Mouse (Mus musculus): ENCODE measurements around the gene Hectd4.

DNA sequence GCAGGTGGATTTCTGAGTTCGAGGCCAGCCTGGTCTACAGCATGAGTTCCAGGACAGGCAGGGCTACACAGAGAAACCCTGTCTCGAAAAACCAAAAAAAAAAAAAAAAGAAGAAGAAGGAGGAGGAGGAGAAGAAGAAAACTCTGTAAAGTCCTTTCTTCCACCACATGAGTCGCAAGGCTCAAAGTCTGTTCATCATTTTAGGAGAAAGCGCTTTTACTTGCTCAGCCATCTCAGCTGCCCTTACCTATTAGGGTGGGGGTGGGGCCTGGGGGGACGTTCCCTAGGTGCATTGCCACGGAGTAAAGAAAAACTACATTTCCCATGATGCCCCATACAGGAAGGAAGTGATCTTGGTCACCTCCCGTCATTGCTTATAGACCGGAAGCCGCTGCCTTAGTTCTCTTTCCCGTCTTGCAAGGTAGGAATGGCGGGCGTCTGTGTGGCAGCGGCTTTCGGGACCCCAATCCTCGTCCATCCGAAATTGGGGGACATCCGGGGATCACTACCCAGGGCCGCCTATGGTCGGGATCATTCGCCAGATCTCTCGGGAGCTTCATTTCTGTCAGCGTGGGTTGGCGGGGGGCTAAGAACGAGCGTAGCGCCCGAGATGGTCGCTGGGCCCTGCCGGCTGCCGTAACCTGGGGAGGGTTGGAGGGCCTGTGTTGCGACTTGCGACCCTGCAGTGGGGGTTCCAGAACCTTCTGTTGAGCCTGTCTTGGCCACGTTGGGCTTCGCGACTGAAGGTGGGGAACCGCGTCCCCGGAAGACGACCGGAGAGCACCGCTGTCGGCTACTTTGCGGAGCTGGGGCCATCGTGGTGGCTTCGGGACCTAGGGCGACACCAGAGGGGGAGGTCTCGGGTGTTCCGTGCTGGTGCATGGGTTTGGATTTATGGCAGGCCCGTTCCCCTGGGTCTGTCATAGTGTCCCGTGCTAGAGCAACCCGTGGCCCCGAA lies 15.6 kb upstream of the Hectd4 start, which contains the start of gene Rpl6:
- TF ChIP-seq E2F4 (IDR thresholded peaks at IDR 0.05; ENCODE audit: insufficient replicate concordance, low read depth, low read length) (0 out of 2 replicates have a peak, but pooled peaks have one; percentile 39), CTCF (conservative IDR thresholded peaks at IDR 0.05 in 1 of 2, IDR thresholded peaks at IDR 0.05 in 1 of 2; ENCODE audit: low read depth in 2 of 2, low read length in 2 of 2) (no peak), MAFK (IDR thresholded peaks at IDR 0.05; ENCODE audit: insufficient replicate concordance, low read length) (no peak), GABPA (IDR thresholded peaks at IDR 0.05; ENCODE audit: insufficient replicate concordance, low read depth, low read length) (peak; percentile 74; the same call in 1 of the 2 replicates), EP300 (IDR thresholded peaks at IDR 0.05; ENCODE audit: low read length) (no peak), ZC3H11A (IDR thresholded peaks at IDR 0.05; ENCODE audit: low read depth, low read length) (no peak)
